Mouse (Mus musculus) CH12.LX (cell line): ENCODE results near the gene Itga7.

ENCODE experiments used
- CHD1 ChIP-seq: IDR thresholded peaks from 2 replicates; pipeline ENCODE4 v1.6.1; 2012; ENCODE audit warnings: low read depth, low read length, improper control_type of control experiment, inconsistent platforms
- CTCF ChIP-seq, 2 experiments: IDR thresholded peaks in 1 of 2; conservative IDR thresholded peaks in 1 of 2; 2 replicates each; pipeline ENCODE4 v1.5.1; 2011 to 2012; ENCODE audit warnings: low read depth in 2 of 2, low read length in 2 of 2, improper control_type of control experiment in 1 of 2, inconsistent platforms in 1 of 2, mild to moderate bottlenecking in 1 of 2, moderate library complexity in 1 of 2
- IRF4 ChIP-seq: IDR thresholded peaks from 2 replicates; pipeline ENCODE4 v1.6.1; 2014; ENCODE audit warnings: low read depth, mild to moderate bottlenecking, inconsistent platforms, low read length, improper control_type of control experiment
- MEF2A ChIP-seq: IDR thresholded peaks from 2 replicates; pipeline ENCODE4 v1.6.1; 2014; ENCODE audit warnings: low read depth, mild to moderate bottlenecking, inconsistent platforms, low read length, improper control_type of control experiment, borderline replicate concordance
- POLR2AphosphoS2 ChIP-seq: IDR thresholded peaks from 2 replicates; pipeline ENCODE4 v1.6.1; 2011; ENCODE audit warnings: low read depth, low read length, improper control_type of control experiment
- TBP ChIP-seq: conservative IDR thresholded peaks from 2 replicates; pipeline ENCODE4 v1.6.1; 2011; ENCODE audit warnings: low read depth, low read length, improper control_type of control experiment

- TF ChIP-seq POLR2AphosphoS2 (no peak), TBP (no peak), CHD1 (no peak), CTCF (conservative IDR thresholded peaks at IDR 0.05 in 1 of 2, IDR thresholded peaks at IDR 0.05 in 1 of 2; ENCODE audit: low read depth in 2 of 2, low read length in 2 of 2) (no peak), MEF2A (no peak), IRF4 (no peak)
Measured at GRCm38 (mm10) chr10:128940475-128941061, 7.0 kb downstream of the Itga7 start.
